Mouse (Mus musculus): Measurements from ENCODE around the gene Dnajc11. TPM values are rescaled to one million over a fixed set of nuclear protein-coding genes. Genes with fewer than 3 reads are reported as not detected.

Dnajc11 gene
- total RNA-seq, 4 experiments from 2014 or later: 71.2 to 111 (median 87.7) TPM

Other genes starting within 250 kb of the Dnajc11 start
- gene Camta1, start 71.8 kb upstream of the Dnajc11 start, total RNA-seq (2022): 100 to 1,000 TPM; 185 to 232 (median 202) TPM
- 10 to 100 TPM; 12.4 to 15.8 (median 13.6) TPM for gene Thap3, start 55.3 kb downstream of the Dnajc11 start, total RNA-seq (2022)
- gene Phf13, start 62.6 kb downstream of the Dnajc11 start, total RNA-seq (2022): 1 to 10 TPM; 4.6 to 5.7 (median 5.1) TPM
- 100 to 1,000 TPM in 1 of 4 experiments, 10 to 100 TPM in 3; 87.7 to 109 (median 93.7) TPM for gene Klhl21, start 75.1 kb downstream of the Dnajc11 start, total RNA-seq (2022)
- 1 to 10 TPM; 3.8 to 5.7 (median 5.0) TPM for gene Zbtb48, start 94.0 kb downstream of the Dnajc11 start, total RNA-seq (2022)
- not detected for gene Tas1r1, start 104.9 kb downstream of the Dnajc11 start, total RNA-seq (2022)
- 10 to 100 TPM in 1 of 4 experiments, 1 to 10 TPM in 3; 8.3 to 10.0 (median 9.4) TPM for gene Nol9, start 105.6 kb downstream of the Dnajc11 start, total RNA-seq (2022)
- 10 to 100 TPM; 11.9 to 15.0 (median 14.3) TPM for gene Plekhg5, start 138.8 kb downstream of the Dnajc11 start, total RNA-seq (2022)
- gene Tnfrsf25, start 182.2 kb downstream of the Dnajc11 start, total RNA-seq (2022): 1 to 10 TPM; 1.1 to 3.2 (median 1.8) TPM
- 1 to 10 TPM; 2.6 to 3.5 (median 3.0) TPM for gene Espn, start 218.7 kb downstream of the Dnajc11 start, total RNA-seq (2022)
- gene Hes2, start 225.2 kb downstream of the Dnajc11 start, total RNA-seq (2022): not detected
- gene Acot7, start 244.4 kb downstream of the Dnajc11 start, total RNA-seq (2022): 10 to 100 TPM; 63.9 to 80.9 (median 69.3) TPM

Measured in heart, adult 8-10 months (tissue).